Mouse (Mus musculus): Measurements from ENCODE around the gene Gpx7. TPM values are rescaled to one million over a fixed set of nuclear protein-coding genes. Genes with fewer than 3 reads are reported as not detected.

Gene Gpx7
- total RNA-seq, 2 experiments from 2014 or later, result 6.3 TPM

GRCm38 (mm10) chr4:108427719-108428340 is 21.1 kb upstream of the Gpx7 start:
- TF ChIP-seq CTCF (IDR thresholded peaks at IDR 0.05), result no peak
- Histone ChIP-seq H3K27ac (no peak overlapping the region), H3K4me3 (no peak overlapping the region)
- intact Hi-C loops (cut with DNase I), result no loop called here
- DNase-seq, result no peak

DNA sequence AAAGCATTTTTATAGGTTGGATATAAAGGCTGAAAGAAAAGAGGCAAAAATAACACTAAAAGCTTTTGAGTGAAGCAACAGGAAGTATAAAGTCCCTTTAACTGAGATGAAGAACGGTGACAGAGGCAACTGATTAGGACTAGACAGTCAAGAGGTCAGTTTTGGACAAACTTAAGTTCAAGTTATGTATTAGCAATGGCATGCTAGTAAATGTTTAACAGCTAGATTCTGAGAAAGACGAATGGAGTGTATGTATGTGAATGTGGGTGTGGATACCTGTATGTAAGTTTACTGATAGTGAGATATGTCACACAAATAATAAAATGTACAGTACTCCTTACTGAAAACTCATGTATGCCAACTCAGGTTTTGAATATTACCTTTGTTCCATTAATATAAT is 17.8 kb upstream of the Gpx7 start:
- DNase-seq, result no peak
- no peak for TF ChIP-seq CTCF (IDR thresholded peaks at IDR 0.05)
- H3K4me3 ChIP-seq, result no peak overlapping the region
- intact Hi-C loops (cut with DNase I), result no loop called here
- H3K27ac ChIP-seq, result no peak overlapping the region

DNA sequence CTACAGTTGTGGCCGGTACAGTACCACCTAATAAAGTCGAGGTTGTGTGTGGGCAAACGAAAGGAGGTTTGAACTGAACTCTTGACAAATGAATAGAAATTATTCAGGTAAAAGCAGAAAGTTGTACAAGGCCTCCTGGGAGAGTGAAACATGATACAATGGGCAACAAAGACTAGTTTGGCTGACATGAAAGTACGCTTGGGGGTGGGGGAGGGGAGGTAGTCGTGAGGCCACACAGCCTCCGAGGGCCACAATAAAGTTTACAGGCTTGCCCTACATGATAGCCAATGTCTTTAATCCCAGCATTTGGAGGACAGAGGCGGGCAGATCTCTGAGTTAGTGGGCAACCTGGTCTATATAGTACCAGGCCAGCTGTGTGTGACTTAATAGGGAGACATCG is 860 bp upstream of the Gpx7 start:
- Histone ChIP-seq H3K4me3 (peak overlapping the region; percentile 17; the same call in 1 of the 2 replicates), H3K27ac (0 out of 2 replicates have a peak overlapping the region, but pooled peaks have one; percentile 28)
- TF ChIP-seq CTCF (IDR thresholded peaks at IDR 0.05), result no peak
- intact Hi-C loops (cut with DNase I), result loop anchor here (2.0 to 5.0 kb wide), 2 partner anchors 51 to 65 kb away; partner anchors contain the start of gene Tut4
- DNase-seq, result no peak

DNA sequence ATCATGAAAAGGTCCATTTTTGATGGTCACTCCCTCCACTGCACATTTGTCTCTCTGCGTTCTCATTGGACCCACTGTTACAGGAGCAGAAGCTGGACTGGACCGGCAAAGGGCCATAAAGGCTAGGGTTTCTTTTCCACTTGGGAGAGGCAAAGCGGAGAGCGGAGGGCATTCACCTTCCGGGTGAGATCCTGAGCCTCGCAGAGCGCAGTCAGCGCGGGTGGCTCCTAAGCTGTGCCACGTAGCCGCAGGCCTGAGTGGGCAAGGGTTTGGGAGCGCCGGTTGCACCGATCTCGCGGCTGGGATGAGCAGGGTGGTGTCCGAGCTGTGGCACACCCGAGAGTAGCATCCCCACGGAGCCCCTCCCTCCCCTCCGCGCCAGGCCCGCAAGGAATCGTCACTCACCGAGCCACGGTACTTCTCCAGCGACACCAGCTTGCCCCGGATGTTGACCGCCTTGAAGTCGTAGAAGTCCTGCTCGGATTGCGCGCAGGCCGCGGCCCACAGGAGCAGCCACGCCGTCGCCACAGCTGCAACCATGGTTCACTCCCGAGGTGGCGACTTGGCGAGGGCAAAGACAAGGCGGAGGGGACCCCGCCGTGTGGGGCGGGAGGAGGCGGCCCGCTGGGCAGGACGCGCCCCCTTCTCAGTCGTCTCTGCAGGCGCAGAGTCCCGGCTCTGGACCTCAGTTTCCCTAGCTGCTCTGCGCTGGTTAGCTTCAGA is 462 bp downstream of the Gpx7 start:
- intact Hi-C loops (cut with DNase I), result loop anchor here (2.0 to 5.0 kb wide), 2 partner anchors 53 to 64 kb away; partner anchors contain the start of gene Tut4
- TF ChIP-seq CTCF (IDR thresholded peaks at IDR 0.05), result no peak
- H3K27ac ChIP-seq, result peak overlapping the region; percentile 93
- DNase-seq, result peak; percentile 86
- peak overlapping the region; percentile 70 for H3K4me3 ChIP-seq

GRCm38 (mm10) chr4:108405766-108406137 is 1.0 kb downstream of the Gpx7 start:
- peak overlapping the region; percentile 70 for H3K4me3 ChIP-seq
- intact Hi-C loops (cut with DNase I), result loop anchor here (2.0 to 5.0 kb wide), 2 partner anchors 53 to 63 kb away; partner anchors contain the start of gene Tut4
- peak overlapping the region; percentile 93 for H3K27ac ChIP-seq
- no peak for DNase-seq
- no peak for TF ChIP-seq CTCF (IDR thresholded peaks at IDR 0.05)

- TF ChIP-seq CTCF (IDR thresholded peaks at IDR 0.05), result no peak
- intact Hi-C loops (cut with DNase I), result no loop called here
- Histone ChIP-seq H3K4me3 (no peak overlapping the region), H3K27ac (no peak overlapping the region)
- no peak for DNase-seq
These were observed 2.7 kb downstream of the Gpx7 start for GRCm38 (mm10) chr4:108403861-108404635.

GRCm38 (mm10) chr4:108400395-108400794 is 6.4 kb downstream of the Gpx7 start:
- Histone ChIP-seq H3K4me3 (no peak overlapping the region), H3K27ac (no peak overlapping the region)
- no peak for TF ChIP-seq CTCF (IDR thresholded peaks at IDR 0.05)
- peak; percentile 63 for DNase-seq
- intact Hi-C loops (cut with DNase I), result no loop called here

DNA sequence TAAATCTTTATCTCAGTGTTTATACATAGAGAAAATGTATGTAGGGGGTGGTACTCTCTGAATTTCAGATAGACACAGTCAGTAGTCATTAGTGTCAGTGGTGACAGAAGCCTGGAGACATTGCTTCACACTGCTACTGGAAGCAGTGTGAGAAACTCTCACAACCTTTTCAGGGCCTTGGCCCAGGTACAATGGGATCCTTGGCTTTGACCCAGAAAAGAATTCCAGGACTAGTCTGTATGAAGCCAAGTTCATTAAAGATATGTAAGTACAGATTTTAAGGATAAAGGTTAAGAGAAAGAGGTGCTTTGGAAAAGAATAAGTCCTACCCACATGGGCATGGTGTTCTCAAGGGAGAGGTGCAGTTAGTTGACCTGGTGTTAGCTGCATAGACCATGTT is 12.5 kb downstream of the Gpx7 start:
- H3K4me3 ChIP-seq, result no peak overlapping the region
- TF ChIP-seq CTCF (IDR thresholded peaks at IDR 0.05), result no peak
- no peak for DNase-seq

DNA sequence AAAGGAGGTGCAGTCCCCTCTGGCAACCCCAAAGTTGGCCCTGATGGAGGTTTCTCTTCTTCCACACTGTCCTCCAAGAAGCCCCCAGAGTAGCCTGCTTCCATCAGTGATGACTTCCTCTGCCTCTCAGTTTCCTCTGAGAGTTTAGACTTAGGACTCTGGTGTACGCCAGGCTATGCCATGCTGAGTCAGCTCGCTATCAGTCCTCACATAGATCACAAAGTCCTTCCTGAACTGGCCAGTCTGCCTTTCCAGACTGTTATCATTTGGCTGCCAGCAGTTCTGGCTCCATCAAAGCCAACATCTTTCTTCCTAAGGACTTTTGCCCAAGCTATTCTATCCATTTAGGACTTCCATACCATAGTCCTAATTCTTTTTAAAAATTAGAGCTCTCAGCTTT is 14.2 kb downstream of the Gpx7 start:
- DNase-seq, result no peak
- Histone ChIP-seq H3K4me3 (no peak overlapping the region), H3K27ac (no peak overlapping the region)
- intact Hi-C loops (cut with DNase I), result no loop called here
- TF ChIP-seq CTCF (IDR thresholded peaks at IDR 0.05), result no peak

More for the DNA sequence above, 12.5 kb downstream of the Gpx7 start:
- intact Hi-C loops (cut with DNase I), result no loop called here
- no peak overlapping the region for H3K27ac ChIP-seq

GRCm38 (mm10) chr4:108391124-108391523 is 15.6 kb downstream of the Gpx7 start:
- intact Hi-C loops (cut with DNase I), result no loop called here
- H3K27ac ChIP-seq, result no peak overlapping the region
- DNase-seq, result no peak
- TF ChIP-seq CTCF (IDR thresholded peaks at IDR 0.05), result no peak
- H3K4me3 ChIP-seq, result no peak overlapping the region

DNA sequence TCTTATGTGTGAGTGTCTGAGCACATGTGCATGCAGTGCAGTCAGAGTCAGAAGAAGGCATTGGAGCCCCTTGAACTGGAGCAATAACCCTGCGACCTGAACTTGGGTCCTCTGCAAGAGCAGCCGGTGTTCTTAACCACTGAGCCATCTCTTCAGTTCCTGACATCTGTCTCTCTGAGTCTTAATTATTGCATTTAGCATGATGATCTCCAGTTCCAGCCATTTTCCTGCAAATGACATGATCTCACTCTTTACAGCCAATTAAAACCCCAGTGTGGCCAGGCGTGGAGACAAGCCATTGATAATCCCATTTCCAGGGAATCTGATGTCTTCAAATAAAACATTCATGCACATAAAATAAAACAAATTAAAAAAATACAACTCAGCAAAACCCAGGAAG is 18.0 kb downstream of the Gpx7 start:
- DNase-seq, result no peak
- intact Hi-C loops (cut with DNase I), result loop anchor here (2.0 kb wide), 1 partner anchor 70 kb away; the partner anchor contains the start of gene Tut4
- TF ChIP-seq CTCF (IDR thresholded peaks at IDR 0.05), result no peak
- Histone ChIP-seq H3K4me3 (no peak overlapping the region), H3K27ac (no peak overlapping the region)

GRCm38 (mm10) chr4:108387681-108388253 is 19.0 kb downstream of the Gpx7 start:
- peak overlapping the region; percentile 75 for H3K4me3 ChIP-seq
- H3K27ac ChIP-seq, result peak overlapping the region; percentile 77
- intact Hi-C loops (cut with DNase I), result loop anchor here (2.0 kb wide), 1 partner anchor 71 kb away; the partner anchor contains the start of gene Tut4
- peak; percentile 79 for DNase-seq
- TF ChIP-seq CTCF (IDR thresholded peaks at IDR 0.05), result peak; percentile 43

All from gastrocnemius, adult 2 months (tissue).